Mouse (Mus musculus): ENCODE results near the gene Scly. TPM values are rescaled to one million over a fixed set of nuclear protein-coding genes. Genes with fewer than 3 reads are reported as not detected.
A peak's percentile ranks its signal among the peaks of the same experiment; 100 is the strongest.

Scly gene
- polyA plus RNA-seq, 1 experiment from 2014 or later, result 12.2 TPM

- Histone ChIP-seq H3K4me2 (no peak overlapping the region), H3K27me3 (no peaks in the 10 kb centered on the region), H3K4me1 (replicated peaks) (no peaks in the 10 kb centered on the region), H3K9ac (no peak overlapping the region), H3K27ac (no peak overlapping the region), H3K9me3 (no peaks in the 10 kb centered on the region), H3K36me3 (peaks cover 77% of the 10 kb centered on the region), H3K4me3 (no peak overlapping the region)
- ATAC-seq (ENCODE audit: low FRiP score), result no peak
- WGBS, result 91% methylated on average over 2 of the region's 2 CpGs
These were observed 20.7 kb upstream of the Scly start for GRCm38 (mm10) chr1:91277480-91277879.

GRCm38 (mm10) chr1:91278410-91279119 lies 19.6 kb upstream of the Scly start:
- Histone ChIP-seq H3K9ac (no peak overlapping the region), H3K9me3 (no peaks in the 10 kb centered on the region), H3K27ac (no peak overlapping the region), H3K4me1 (replicated peaks) (no peaks in the 10 kb centered on the region), H3K4me2 (no peak overlapping the region), H3K27me3 (no peaks in the 10 kb centered on the region), H3K36me3 (peaks cover 80% of the 10 kb centered on the region), H3K4me3 (no peak overlapping the region)
- WGBS, result 94% methylated on average over 3 of the region's 3 CpGs
- ATAC-seq (ENCODE audit: low FRiP score), result no peak

GRCm38 (mm10) chr1:91279126-91279525 lies 19.0 kb upstream of the Scly start:
- Histone ChIP-seq H3K4me3 (no peak overlapping the region), H3K27ac (no peak overlapping the region), H3K36me3 (peaks cover 83% of the 10 kb centered on the region), H3K9me3 (no peaks in the 10 kb centered on the region), H3K27me3 (no peaks in the 10 kb centered on the region), H3K4me1 (replicated peaks) (no peaks in the 10 kb centered on the region), H3K9ac (no peak overlapping the region), H3K4me2 (no peak overlapping the region)
- WGBS, result 92% methylated on average over 1 of the region's 1 CpGs
- ATAC-seq (ENCODE audit: low FRiP score), result no peak

GRCm38 (mm10) chr1:91282582-91282981 lies 15.6 kb upstream of the Scly start:
- WGBS, result 88% methylated on average over 1 of the region's 1 CpGs
- H3K36me3 ChIP-seq, result peaks cover 84% of the 10 kb centered on the region
- no peak for ATAC-seq (ENCODE audit: low FRiP score)

GRCm38 (mm10) chr1:91289375-91289774 lies 8.8 kb upstream of the Scly start:
- Histone ChIP-seq H3K4me3 (no peak overlapping the region), H3K9me3 (no peaks in the 10 kb centered on the region), H3K4me2 (no peak overlapping the region), H3K36me3 (peaks cover 67% of the 10 kb centered on the region), H3K9ac (no peak overlapping the region), H3K4me1 (replicated peaks) (no peaks in the 10 kb centered on the region), H3K27ac (no peak overlapping the region), H3K27me3 (no peaks in the 10 kb centered on the region)
- no peak for ATAC-seq (ENCODE audit: low FRiP score)
- 97% methylated on average over 1 of the region's 1 CpGs for WGBS

More at GRCm38 (mm10) chr1:91282582-91282981, 15.6 kb upstream of the Scly start:
- no peak overlapping the region for H3K27ac ChIP-seq
- H3K4me2 ChIP-seq, result no peak overlapping the region
- H3K9ac ChIP-seq, result no peak overlapping the region
- H3K27me3 ChIP-seq, result no peaks in the 10 kb centered on the region
- H3K4me1 ChIP-seq (replicated peaks), result no peaks in the 10 kb centered on the region
- no peaks in the 10 kb centered on the region for H3K9me3 ChIP-seq
- no peak overlapping the region for H3K4me3 ChIP-seq

GRCm38 (mm10) chr1:91292101-91292825 lies 5.9 kb upstream of the Scly start:
- Histone ChIP-seq H3K27me3 (no peaks in the 10 kb centered on the region), H3K9ac (no peak overlapping the region), H3K9me3 (no peaks in the 10 kb centered on the region), H3K4me1 (replicated peaks) (no peaks in the 10 kb centered on the region), H3K4me2 (no peak overlapping the region), H3K27ac (no peak overlapping the region), H3K4me3 (no peak overlapping the region), H3K36me3 (peaks cover 46% of the 10 kb centered on the region)
- no peak for ATAC-seq (ENCODE audit: low FRiP score)
- 90% methylated on average over 11 of the region's 11 CpGs for WGBS

- H3K9ac ChIP-seq, result no peak overlapping the region
- no peak overlapping the region for H3K4me3 ChIP-seq
- no peak overlapping the region for H3K4me2 ChIP-seq
- peaks cover 18% of the 10 kb centered on the region; the same call in 1 of the 2 replicates for H3K36me3 ChIP-seq
- ATAC-seq (ENCODE audit: low FRiP score), result no peak
- H3K27ac ChIP-seq, result no peak overlapping the region
- no peaks in the 10 kb centered on the region for H3K27me3 ChIP-seq
- no peaks in the 10 kb centered on the region for H3K9me3 ChIP-seq
- WGBS, result 93% methylated on average over 6 of the region's 6 CpGs
- peaks cover 14% of the 10 kb centered on the region for H3K4me1 ChIP-seq (replicated peaks)
These were observed 2.6 kb upstream of the Scly start for GRCm38 (mm10) chr1:91295544-91295943.

- Histone ChIP-seq H3K27me3 (no peaks in the 10 kb centered on the region), H3K4me3 (peak overlapping the region; percentile 88), H3K4me1 (replicated peaks) (peaks cover 14% of the 10 kb centered on the region), H3K36me3 (peaks cover 16% of the 10 kb centered on the region), H3K9ac (peak overlapping the region; percentile 83; the same call in 1 of the 2 replicates), H3K27ac (no peak overlapping the region), H3K4me2 (peak overlapping the region; percentile 68), H3K9me3 (no peaks in the 10 kb centered on the region)
- 86% methylated on average over 13 of the region's 13 CpGs for WGBS
- ATAC-seq (ENCODE audit: low FRiP score), result no peak
These were observed 1.0 kb downstream of the Scly start for GRCm38 (mm10) chr1:91299026-91299706.

GRCm38 (mm10) chr1:91299707-91300426 lies 1.7 kb downstream of the Scly start:
- no peak overlapping the region for H3K27ac ChIP-seq
- H3K9me3 ChIP-seq, result no peaks in the 10 kb centered on the region
- H3K4me1 ChIP-seq (replicated peaks), result peaks cover 14% of the 10 kb centered on the region
- H3K27me3 ChIP-seq, result no peaks in the 10 kb centered on the region
- H3K4me3 ChIP-seq, result no peak overlapping the region
- no peak for ATAC-seq (ENCODE audit: low FRiP score)
- no peak overlapping the region for H3K9ac ChIP-seq
- 72% methylated on average over 5 of the region's 5 CpGs for WGBS
- peaks cover 16% of the 10 kb centered on the region for H3K36me3 ChIP-seq
- no peak overlapping the region for H3K4me2 ChIP-seq

GRCm38 (mm10) chr1:91301206-91301920 lies 3.2 kb downstream of the Scly start:
- no peak overlapping the region for H3K4me2 ChIP-seq
- no peak overlapping the region for H3K9ac ChIP-seq
- H3K36me3 ChIP-seq, result peaks cover 26% of the 10 kb centered on the region
- H3K4me3 ChIP-seq, result no peak overlapping the region
- WGBS, result 73% methylated on average over 3 of the region's 3 CpGs
- peaks cover 14% of the 10 kb centered on the region for H3K4me1 ChIP-seq (replicated peaks)
- H3K9me3 ChIP-seq, result no peaks in the 10 kb centered on the region
- no peak overlapping the region for H3K27ac ChIP-seq
- H3K27me3 ChIP-seq, result no peaks in the 10 kb centered on the region
- no peak for ATAC-seq (ENCODE audit: low FRiP score)

- H3K4me2 ChIP-seq, result no peak overlapping the region
- H3K9ac ChIP-seq, result no peak overlapping the region
- H3K4me3 ChIP-seq, result no peak overlapping the region
- 92% methylated on average over 3 of the region's 3 CpGs for WGBS
- no peak for ATAC-seq (ENCODE audit: low FRiP score)
- no peaks in the 10 kb centered on the region for H3K27me3 ChIP-seq
- no peaks in the 10 kb centered on the region for H3K9me3 ChIP-seq
- peaks cover 14% of the 10 kb centered on the region for H3K4me1 ChIP-seq (replicated peaks)
- H3K27ac ChIP-seq, result no peak overlapping the region
- H3K36me3 ChIP-seq, result peaks cover 30% of the 10 kb centered on the region
These were observed 3.9 kb downstream of the Scly start for GRCm38 (mm10) chr1:91302021-91302420.
